Comparison of ENCODE assay signal across 1 mouse cellular context in the genomic region with DNA sequence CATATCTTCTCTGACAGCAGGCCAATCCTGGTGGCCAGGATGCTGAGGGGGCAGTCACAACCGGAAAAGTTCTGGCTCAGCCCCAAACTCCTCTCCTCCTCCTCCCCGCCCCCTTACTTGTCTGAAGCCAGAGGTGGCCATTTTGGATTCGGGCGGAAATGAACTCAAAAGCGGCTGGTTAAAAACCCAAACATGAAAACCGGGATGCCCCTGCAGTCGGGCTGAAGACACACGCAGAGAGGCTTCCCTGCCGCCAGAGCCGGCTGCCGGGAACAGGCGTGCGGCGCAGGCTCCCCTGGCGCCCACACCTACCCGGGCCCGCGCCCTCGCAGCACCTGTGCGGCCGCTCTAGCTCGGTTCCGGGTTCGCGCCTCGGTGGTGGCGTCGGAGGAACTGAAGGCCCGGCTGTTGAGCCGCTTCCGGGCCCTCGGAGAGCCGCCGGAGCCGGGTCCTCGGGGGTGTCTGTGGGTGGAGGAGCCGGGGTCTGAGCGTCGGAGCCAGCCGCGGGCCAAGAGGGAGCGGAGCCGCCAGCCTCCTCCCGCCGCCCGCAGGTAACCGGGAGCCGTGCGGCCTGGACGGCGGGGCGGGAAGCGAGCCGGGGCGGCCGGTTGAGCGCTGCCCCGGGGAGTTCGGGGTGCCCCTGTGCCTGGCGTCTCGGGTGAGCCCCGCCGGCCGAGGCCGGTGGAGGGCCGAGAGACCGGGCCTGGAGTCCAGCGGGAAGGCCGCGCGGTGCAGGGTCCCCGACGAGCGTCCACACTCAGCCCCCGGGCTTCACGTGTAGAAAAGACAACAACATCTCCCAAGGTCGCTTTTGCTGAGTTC.
A peak's percentile ranks its signal among the peaks of the same experiment; 100 is the strongest.
TF ChIP-seq lines count a peak whose summit lies in the region.

No protein-coding gene starts in this region.

TF ChIP-seq in CH12.LX, 34 proteins besides CTCF, POLR2A, EP300 and RAD21 (continued from another document):
- peak; percentile 97 for TF ChIP-seq ELF1 (IDR thresholded peaks at IDR 0.05; ENCODE audit: low read depth, low read length)
- peak; percentile 82; the same call in 1 of the 2 replicates for TF ChIP-seq MAZ (IDR thresholded peaks at IDR 0.05; ENCODE audit: low read depth, low read length)
- TF ChIP-seq HCFC1 (IDR thresholded peaks at IDR 0.05; ENCODE audit: low read depth, low read length): peak; percentile 90
